Mouse (Mus musculus): ENCODE results near the gene Poglut1. TPM values are rescaled to one million over a fixed set of nuclear protein-coding genes. Genes with fewer than 3 reads are reported as not detected.

The Poglut1 gene
- polyA plus RNA-seq, 1 experiment from 2014 or later: 80.8 TPM

DNA sequence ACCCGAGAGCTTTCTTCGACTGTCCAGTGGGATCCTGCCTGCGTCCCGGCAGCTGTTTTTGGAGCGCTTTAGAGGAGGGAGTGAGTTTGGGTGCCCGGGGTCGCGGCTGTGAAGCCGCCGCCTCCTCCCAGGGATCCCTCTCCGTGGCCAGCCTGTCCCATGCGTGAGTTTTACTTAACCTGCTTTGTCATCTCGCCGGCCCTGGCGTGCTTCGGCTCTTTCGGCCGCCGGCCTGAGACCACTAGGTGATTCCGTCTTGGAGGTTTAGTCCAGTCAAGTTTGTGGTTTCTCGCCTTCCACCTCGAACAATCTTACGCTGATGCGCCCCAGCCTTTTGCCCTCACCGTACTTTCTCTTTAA, 12.9 kb upstream of the Poglut1 start:
- H3K4me3 ChIP-seq (ENCODE audit: low read depth, low read length): peak overlapping the region; percentile 69
- WGBS: under 1% methylated on average over 25 of the region's 25 CpGs
- DNase-seq (ENCODE audit: low spot score) (no peak), ATAC-seq (replicated peaks; ENCODE audit: insufficient number of reproducible peaks, low FRiP score, low TSS enrichment, low read depth) (no peak; the same call in 1 of the 2 replicates)
- no peaks in the 10 kb centered on the region for H3K36me3 ChIP-seq (replicated peaks; ENCODE audit: control insufficient read depth, insufficient read depth, low read depth, low read length)
- no peaks in the 10 kb centered on the region for H3K27me3 ChIP-seq (ENCODE audit: control insufficient read depth, insufficient read depth, low read length)
- H3K9ac ChIP-seq (replicated peaks; ENCODE audit: low read length): peak overlapping the region; percentile 74
- H3K9me3 ChIP-seq (replicated peaks; ENCODE audit: control insufficient read depth, low read length): no peaks in the 10 kb centered on the region
- no peaks in the 10 kb centered on the region; the same call in 1 of the 2 replicates for H3K4me1 ChIP-seq (ENCODE audit: control insufficient read depth, insufficient read depth, low read length)
- peak overlapping the region; percentile 39 for H3K4me2 ChIP-seq (ENCODE audit: low read depth, low read length)
- no peak overlapping the region; the same call in 1 of the 2 replicates for H3K27ac ChIP-seq (replicated peaks; ENCODE audit: low read depth, low read length)

DNA sequence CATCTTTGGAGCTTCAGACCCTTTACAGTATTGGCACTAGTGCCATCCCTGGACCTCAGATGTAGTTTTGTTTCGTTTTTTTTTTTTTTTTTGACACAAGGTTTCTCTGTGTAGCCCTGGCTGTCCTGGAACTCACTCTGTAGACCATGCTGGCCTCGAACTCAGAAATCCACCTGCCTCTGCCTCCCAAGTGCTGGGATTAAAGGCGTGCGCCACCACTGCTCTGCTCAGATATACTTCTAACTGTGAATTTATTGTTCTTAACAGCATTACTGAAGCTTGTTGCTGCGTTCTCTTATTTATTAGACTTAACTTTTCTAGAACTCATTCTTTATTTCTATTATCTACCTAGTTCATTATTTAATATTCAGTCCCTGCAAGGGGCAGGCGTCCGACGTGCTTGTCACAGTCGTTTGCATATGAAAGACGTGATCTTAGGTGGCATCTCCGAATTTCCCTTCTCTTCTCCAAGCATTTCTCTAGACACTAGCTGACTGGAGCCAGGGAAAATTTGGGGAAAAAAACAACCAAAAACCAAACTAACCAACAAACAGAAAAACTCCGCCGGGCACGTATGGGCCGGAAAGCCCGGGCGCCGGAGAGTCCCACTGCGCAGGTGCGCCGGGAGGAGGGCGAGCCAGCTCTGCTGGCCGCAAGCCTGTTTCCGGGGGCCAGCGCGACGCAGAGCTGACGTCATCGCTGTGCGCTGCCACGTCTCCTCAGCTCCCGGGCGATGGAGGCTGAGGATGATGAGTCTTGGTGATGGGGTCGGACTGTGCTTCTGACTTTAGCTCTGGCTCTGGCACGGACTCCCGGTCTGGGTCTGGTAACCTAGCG, 12.3 kb upstream of the Poglut1 start:
- peak overlapping the region; percentile 14 for H3K4me2 ChIP-seq (ENCODE audit: low read depth, low read length)
- peak overlapping the region; percentile 69 for H3K4me3 ChIP-seq (ENCODE audit: low read depth, low read length)
- H3K27me3 ChIP-seq (ENCODE audit: control insufficient read depth, insufficient read depth, low read length): no peaks in the 10 kb centered on the region
- no peaks in the 10 kb centered on the region for H3K36me3 ChIP-seq (replicated peaks; ENCODE audit: control insufficient read depth, insufficient read depth, low read depth, low read length)
- WGBS: 8% methylated on average over 37 of the region's 37 CpGs
- ATAC-seq (replicated peaks; ENCODE audit: insufficient number of reproducible peaks, low FRiP score, low TSS enrichment, low read depth): peak; percentile 95
- H3K4me1 ChIP-seq (ENCODE audit: control insufficient read depth, insufficient read depth, low read length): no peaks in the 10 kb centered on the region; the same call in 1 of the 2 replicates
- no peaks in the 10 kb centered on the region for H3K9me3 ChIP-seq (replicated peaks; ENCODE audit: control insufficient read depth, low read length)
- no peak overlapping the region; the same call in 1 of the 2 replicates for H3K27ac ChIP-seq (replicated peaks; ENCODE audit: low read depth, low read length)
- peak overlapping the region; percentile 74 for H3K9ac ChIP-seq (replicated peaks; ENCODE audit: low read length)
- peak; percentile 97 for DNase-seq (ENCODE audit: low spot score)

DNA sequence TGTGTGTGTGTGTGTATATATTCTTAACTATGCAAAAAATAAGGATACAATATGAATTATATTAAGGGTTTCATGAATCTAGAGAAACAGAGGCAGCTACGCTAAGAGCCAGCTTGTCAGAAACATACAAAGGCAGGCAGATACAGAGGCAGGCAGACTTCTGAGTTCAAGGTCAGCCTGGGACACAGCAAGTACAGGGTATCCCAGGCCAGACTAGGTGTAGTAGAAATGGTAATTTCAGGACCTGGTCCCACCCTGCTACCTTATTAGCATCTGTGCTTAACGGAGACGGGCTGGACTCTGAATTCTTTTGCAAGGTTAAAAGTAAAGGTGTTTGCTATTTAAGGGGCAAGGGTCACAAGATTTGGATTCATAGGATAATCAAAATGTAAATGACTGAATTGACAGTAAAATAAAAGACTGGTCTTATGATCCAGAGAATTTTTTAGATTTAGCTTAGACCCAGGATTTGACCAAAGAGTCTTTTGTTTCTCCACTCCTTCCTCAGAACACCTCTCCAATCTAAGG, 8.2 kb upstream of the Poglut1 start, which contains the start of gene Tmem39a:
TSS of gene Tmem39a (plus strand) at position 478 of the 528 bp plus-strand sequence.
- no peak within 1 kb of the TSS for H3K4me2 ChIP-seq (ENCODE audit: low read depth, low read length)
- H3K27ac ChIP-seq (replicated peaks; ENCODE audit: low read depth, low read length): no peak within 1 kb of the TSS
- H3K36me3 ChIP-seq (replicated peaks; ENCODE audit: control insufficient read depth, insufficient read depth, low read depth, low read length): no peaks in the 10 kb centered on the region
- ATAC-seq (replicated peaks; ENCODE audit: insufficient number of reproducible peaks, low FRiP score, low TSS enrichment, low read depth) (no peak), DNase-seq (ENCODE audit: low spot score) (no peak)
- H3K9ac ChIP-seq (replicated peaks; ENCODE audit: low read length): no peak within 1 kb of the TSS
- H3K4me3 ChIP-seq (ENCODE audit: low read depth, low read length): no peak within 1 kb of the TSS
- H3K4me1 ChIP-seq (ENCODE audit: control insufficient read depth, insufficient read depth, low read length): no peaks in the 10 kb centered on the region
- 86% methylated on average over 3 of the region's 3 CpGs for WGBS
- no peaks in the 10 kb centered on the region for H3K27me3 ChIP-seq (ENCODE audit: control insufficient read depth, insufficient read depth, low read length)
- no peaks in the 10 kb centered on the region for H3K9me3 ChIP-seq (replicated peaks; ENCODE audit: control insufficient read depth, low read length)

DNA sequence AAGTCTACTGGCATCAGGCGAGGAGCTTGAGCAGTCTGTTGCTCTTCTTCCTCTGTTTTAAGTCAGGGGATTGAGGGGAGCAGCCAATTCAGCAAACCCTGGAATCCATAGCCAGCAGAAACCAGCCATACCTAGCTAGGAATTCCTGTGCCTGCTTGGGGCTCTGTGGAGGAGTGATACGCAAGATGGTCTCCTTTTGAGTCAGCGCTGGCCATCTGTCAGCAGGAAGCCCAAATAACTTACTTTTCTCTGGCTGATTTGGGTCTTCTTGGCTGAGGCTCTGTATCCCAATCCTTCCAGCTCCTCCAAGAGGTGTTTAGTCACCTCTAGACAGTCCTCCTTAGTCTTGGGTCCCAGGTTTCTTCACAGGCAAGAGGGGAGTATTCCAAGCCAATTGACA, 5.9 kb upstream of the Poglut1 start:
- H3K9me3 ChIP-seq (replicated peaks; ENCODE audit: control insufficient read depth, low read length): no peaks in the 10 kb centered on the region
- H3K4me2 ChIP-seq (ENCODE audit: low read depth, low read length): no peak overlapping the region
- no peak overlapping the region for H3K4me3 ChIP-seq (ENCODE audit: low read depth, low read length)
- 72% methylated on average over 3 of the region's 3 CpGs for WGBS
- DNase-seq (ENCODE audit: low spot score) (no peak), ATAC-seq (replicated peaks; ENCODE audit: insufficient number of reproducible peaks, low FRiP score, low TSS enrichment, low read depth) (no peak)
- no peak overlapping the region for H3K9ac ChIP-seq (replicated peaks; ENCODE audit: low read length)
- H3K27ac ChIP-seq (replicated peaks; ENCODE audit: low read depth, low read length): no peak overlapping the region
- no peaks in the 10 kb centered on the region for H3K36me3 ChIP-seq (replicated peaks; ENCODE audit: control insufficient read depth, insufficient read depth, low read depth, low read length)
- H3K4me1 ChIP-seq (ENCODE audit: control insufficient read depth, insufficient read depth, low read length): no peaks in the 10 kb centered on the region
- H3K27me3 ChIP-seq (ENCODE audit: control insufficient read depth, insufficient read depth, low read length): no peaks in the 10 kb centered on the region

DNA sequence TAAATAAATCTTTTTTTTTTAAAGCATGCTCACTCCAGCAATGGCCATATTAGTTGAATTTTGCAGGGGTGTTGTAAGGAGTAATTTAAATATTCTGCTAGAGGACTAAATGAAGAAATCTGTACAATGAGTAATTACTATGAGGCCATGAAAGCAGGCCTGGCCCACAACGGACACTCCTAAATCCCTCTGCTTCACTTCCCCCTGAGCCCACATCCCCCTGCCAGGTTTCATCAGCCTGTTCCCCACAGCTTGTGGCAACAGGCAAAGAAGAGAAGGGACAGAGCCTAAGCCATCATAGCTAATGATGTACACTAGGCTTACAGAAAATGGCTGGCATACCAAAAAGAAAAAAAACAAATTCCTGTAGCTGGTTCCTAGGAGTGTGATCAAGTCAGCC, 2.1 kb downstream of the Poglut1 start:
- H3K4me2 ChIP-seq (ENCODE audit: low read depth, low read length): no peak overlapping the region
- no peaks in the 10 kb centered on the region for H3K4me1 ChIP-seq (ENCODE audit: control insufficient read depth, insufficient read depth, low read length)
- no peak overlapping the region for H3K27ac ChIP-seq (replicated peaks; ENCODE audit: low read depth, low read length)
- ATAC-seq (replicated peaks; ENCODE audit: insufficient number of reproducible peaks, low FRiP score, low TSS enrichment, low read depth): no peak
- 85% methylated on average over 1 of the region's 1 CpGs for WGBS
- no peaks in the 10 kb centered on the region for H3K36me3 ChIP-seq (replicated peaks; ENCODE audit: control insufficient read depth, insufficient read depth, low read depth, low read length)
- no peak for DNase-seq (ENCODE audit: low spot score)
- no peaks in the 10 kb centered on the region for H3K9me3 ChIP-seq (replicated peaks; ENCODE audit: control insufficient read depth, low read length)
- H3K4me3 ChIP-seq (ENCODE audit: low read depth, low read length): no peak overlapping the region
- H3K9ac ChIP-seq (replicated peaks; ENCODE audit: low read length): no peak overlapping the region
- H3K27me3 ChIP-seq (ENCODE audit: control insufficient read depth, insufficient read depth, low read length): no peaks in the 10 kb centered on the region

DNA sequence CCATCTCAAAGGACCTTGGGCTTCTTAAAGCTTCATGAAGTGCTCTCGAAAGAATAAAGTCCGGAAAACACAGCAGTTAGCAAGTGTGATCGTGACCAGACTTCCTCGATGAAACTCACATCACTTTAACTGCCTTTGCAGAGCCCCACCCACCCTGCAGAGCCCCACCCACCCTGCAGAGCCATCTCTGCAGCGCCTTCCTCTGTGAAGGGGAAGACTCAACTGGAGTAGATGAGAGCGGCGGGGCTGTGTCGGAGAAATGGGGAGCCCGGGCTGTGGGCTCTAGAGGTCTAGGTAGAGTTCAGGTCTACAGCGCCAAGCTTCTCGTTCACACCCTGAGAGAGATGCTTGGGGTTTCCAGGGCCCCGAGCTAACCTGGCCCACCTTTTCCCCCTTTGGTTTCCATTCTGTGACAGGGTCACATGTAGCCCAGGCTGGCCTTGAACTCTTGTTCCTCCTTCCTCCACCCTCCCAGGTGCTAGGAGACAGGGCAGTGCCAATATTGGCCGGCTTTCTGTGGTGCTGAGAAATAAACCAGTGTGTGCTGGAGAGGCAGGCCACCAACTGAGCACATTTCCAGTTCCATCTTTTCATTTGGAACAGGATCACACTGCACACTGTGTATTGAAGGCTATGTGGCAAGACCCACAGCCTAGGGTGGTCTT, 11.2 kb downstream of the Poglut1 start:
- no peak overlapping the region for H3K4me2 ChIP-seq (ENCODE audit: low read depth, low read length)
- no peaks in the 10 kb centered on the region for H3K4me1 ChIP-seq (ENCODE audit: control insufficient read depth, insufficient read depth, low read length)
- no peaks in the 10 kb centered on the region for H3K27me3 ChIP-seq (ENCODE audit: control insufficient read depth, insufficient read depth, low read length)
- H3K4me3 ChIP-seq (ENCODE audit: low read depth, low read length): no peak overlapping the region
- H3K36me3 ChIP-seq (replicated peaks; ENCODE audit: control insufficient read depth, insufficient read depth, low read depth, low read length): peaks cover 7% of the 10 kb centered on the region
- 89% methylated on average over 13 of the region's 13 CpGs for WGBS
- no peak overlapping the region for H3K9ac ChIP-seq (replicated peaks; ENCODE audit: low read length)
- ATAC-seq (replicated peaks; ENCODE audit: insufficient number of reproducible peaks, low FRiP score, low TSS enrichment, low read depth) (no peak), DNase-seq (ENCODE audit: low spot score) (no peak)
- no peaks in the 10 kb centered on the region for H3K9me3 ChIP-seq (replicated peaks; ENCODE audit: control insufficient read depth, low read length)
- no peak overlapping the region for H3K27ac ChIP-seq (replicated peaks; ENCODE audit: low read depth, low read length)

DNA sequence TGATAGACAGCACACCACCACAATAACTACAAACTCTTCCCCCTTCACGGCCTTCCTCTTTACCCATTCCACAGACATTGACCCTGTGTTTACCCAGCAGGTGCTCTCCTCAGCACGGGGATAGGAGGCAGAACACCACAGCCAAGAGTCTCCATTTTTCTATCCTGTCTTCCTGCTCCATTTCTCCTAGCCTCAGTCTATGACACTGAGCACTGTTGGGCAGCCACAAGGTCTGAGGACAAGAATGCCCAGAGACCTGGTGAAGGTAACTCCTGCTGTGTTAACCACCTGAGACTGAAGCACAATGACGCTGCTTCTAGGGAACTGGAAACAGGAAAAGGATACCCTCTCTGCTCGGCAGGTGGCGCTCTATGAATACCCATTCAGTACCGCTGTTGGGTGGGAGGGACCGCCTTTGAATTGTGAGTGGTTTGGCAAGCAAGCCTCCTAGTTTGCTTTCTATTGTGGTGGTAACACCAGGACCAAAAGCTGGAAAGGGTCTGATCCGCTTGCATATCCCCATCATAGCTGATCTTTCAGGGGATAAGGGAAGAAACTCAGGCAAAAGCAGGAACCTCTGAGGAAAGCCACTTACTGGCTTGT, 13.4 kb downstream of the Poglut1 start:
- Histone ChIP-seq H3K4me3 (ENCODE audit: low read depth, low read length) (no peak overlapping the region), H3K4me1 (ENCODE audit: control insufficient read depth, insufficient read depth, low read length) (no peaks in the 10 kb centered on the region), H3K36me3 (replicated peaks; ENCODE audit: control insufficient read depth, insufficient read depth, low read depth, low read length) (peaks cover 3% of the 10 kb centered on the region; the same call in 1 of the 2 replicates), H3K9ac (replicated peaks; ENCODE audit: low read length) (no peak overlapping the region), H3K9me3 (replicated peaks; ENCODE audit: control insufficient read depth, low read length) (no peaks in the 10 kb centered on the region), H3K27ac (replicated peaks; ENCODE audit: low read depth, low read length) (no peak overlapping the region), H3K27me3 (ENCODE audit: control insufficient read depth, insufficient read depth, low read length) (no peaks in the 10 kb centered on the region), H3K4me2 (ENCODE audit: low read depth, low read length) (no peak overlapping the region)
- ATAC-seq (replicated peaks; ENCODE audit: insufficient number of reproducible peaks, low FRiP score, low TSS enrichment, low read depth) (no peak), DNase-seq (ENCODE audit: low spot score) (peak; percentile 80)
- WGBS: 54% methylated on average over 8 of the region's 8 CpGs

Data from embryonic facial prominence, embryonic 11.5 days (tissue).